In genomic region chr11:69545957-69546356, GRCm38 (mm10) we compare ENCODE assay signal across 8 mouse cellular contexts. TPM values are rescaled to one million over a fixed set of nuclear protein-coding genes. Genes with fewer than 3 reads are reported as not detected.
DNase-seq lines count a peak whose midpoint lies in the region; ATAC-seq and TF ChIP-seq lines count a peak whose summit lies in the region.

No protein-coding gene starts in this region.

- no peak for ATAC-seq in forebrain, embryonic 13.5 days
- no peak for ATAC-seq in liver, embryonic 13.5 days (ENCODE audit: low read depth)
- no peak for ATAC-seq in cerebellum, adult (ENCODE audit: insufficient number of reproducible peaks, low FRiP score, low TSS enrichment)

- no peaks in the 10 kb centered on the region for H3K9me3 ChIP-seq in E14TG2a.4 (ENCODE audit: low read length)
- H3K9me3 ChIP-seq in forebrain, embryonic 13.5 days (replicated peaks), result no peaks in the 10 kb centered on the region
- H3K9me3 ChIP-seq in liver, embryonic 13.5 days (replicated peaks), result no peaks in the 10 kb centered on the region

- peak overlapping the region; percentile 73 for H3K9ac ChIP-seq in forebrain, embryonic 13.5 days
- H3K9ac ChIP-seq in liver, embryonic 13.5 days, result peak overlapping the region; percentile 63; the same call in 1 of the 2 replicates

- WGBS in forebrain, embryonic 13.5 days, result 14% methylated on average over 7 of the region's 7 CpGs
- WGBS in liver, embryonic 13.5 days (ENCODE audit: insufficient replicate concordance), result 28% methylated on average over 7 of the region's 7 CpGs

- H3K4me1 ChIP-seq in E14TG2a.4 (replicated peaks; ENCODE audit: low read depth, low read length), result peaks cover 69% of the 10 kb centered on the region
- H3K4me1 ChIP-seq in forebrain, embryonic 13.5 days, result peaks cover 71% of the 10 kb centered on the region
- peaks cover 19% of the 10 kb centered on the region for H3K4me1 ChIP-seq in liver, embryonic 13.5 days (replicated peaks)

- no peaks in the 10 kb centered on the region for H3K36me3 ChIP-seq in E14TG2a.4 (ENCODE audit: insufficient read depth, low read length)
- H3K36me3 ChIP-seq in forebrain, embryonic 13.5 days (ENCODE audit: poor library complexity, severe bottlenecking), result no peaks in the 10 kb centered on the region
- H3K36me3 ChIP-seq in liver, embryonic 13.5 days, result no peaks in the 10 kb centered on the region

- intact Hi-C loops in gastrocnemius, adult 2 months (cut with DNase I), result loop anchor here (1.0 to 2.0 kb wide), 2 partner anchors 33 to 68 kb away; no protein-coding TSS in a partner anchor
- intact Hi-C loops in gastrocnemius, postnatal 14 days (cut with DNase I; ENCODE audit: low total_unique reads), result no loop called here
- intact Hi-C loops in left cerebral cortex, postnatal 10 days (cut with DNase I), result no loop called here

- no peak for DNase-seq in gastrocnemius, adult 2 months
- no peak for DNase-seq in gastrocnemius, postnatal 14 days
- DNase-seq in liver, embryonic 13.5 days, result no peak
- no peak for DNase-seq in adrenal gland, postnatal 4 days (ENCODE audit: low spot score in 2 of 2)
- DNase-seq in left cerebral cortex, postnatal 10 days (ENCODE audit: extremely low spot score in 1 of 2, low spot score in 2 of 2), result no peak

- no peak overlapping the region; the same call in 1 of the 2 replicates for H3K27ac ChIP-seq in gastrocnemius, adult 2 months
- peak overlapping the region; percentile 91 for H3K27ac ChIP-seq in forebrain, embryonic 13.5 days
- H3K27ac ChIP-seq in liver, embryonic 13.5 days, result no peak overlapping the region

- TF ChIP-seq CTCF in gastrocnemius, adult 2 months (IDR thresholded peaks at IDR 0.05), result no peak
- TF ChIP-seq CTCF in E14TG2a.4 (conservative IDR thresholded peaks at IDR 0.05; ENCODE audit: low read length), result no peak

- H3K4me2 ChIP-seq in forebrain, embryonic 13.5 days, result peak overlapping the region; percentile 87
- peak overlapping the region; percentile 86 for H3K4me2 ChIP-seq in liver, embryonic 13.5 days

- H3K4me3 ChIP-seq in gastrocnemius, adult 2 months, result peak overlapping the region; percentile 75
- peak overlapping the region; percentile 79 for H3K4me3 ChIP-seq in E14TG2a.4 (replicated peaks; ENCODE audit: low read length)
- peak overlapping the region; percentile 47 for H3K4me3 ChIP-seq in forebrain, embryonic 13.5 days
- peak overlapping the region; percentile 57 for H3K4me3 ChIP-seq in liver, embryonic 13.5 days (replicated peaks)

- peaks cover 3% of the 10 kb centered on the region; the same call in 1 of the 2 replicates for H3K27me3 ChIP-seq in E14TG2a.4 (ENCODE audit: insufficient read depth, low read length)
- H3K27me3 ChIP-seq in forebrain, embryonic 13.5 days, result no peaks in the 10 kb centered on the region
- peaks cover 56% of the 10 kb centered on the region for H3K27me3 ChIP-seq in liver, embryonic 13.5 days

RNA-seq across cellular contexts. Expression of gene Dnah2, which starts 3.0 kb away (rescaled TPM):
- under 1 TPM; 0.05 to 0.25 TPM for total RNA-seq in gastrocnemius, adult 2 months (2021)
- under 1 TPM; 0.06 to 0.07 TPM for total RNA-seq in gastrocnemius, postnatal 14 days (2021)
- 1.7 and 2.0 TPM in 2 replicates for polyA plus RNA-seq in forebrain, embryonic 13.5 days (2015; fragmentation: Nextera tagmentation; extraction: Ambion mirVana)
- 0.06 and 0.12 TPM in 2 replicates for polyA plus RNA-seq in liver, embryonic 13.5 days (2015; fragmentation: Nextera tagmentation; extraction: Ambion mirVana)
- 1 to 10 TPM; 1.1 to 1.7 TPM for total RNA-seq in adrenal gland, postnatal 4 days (2021)
- 1 to 10 TPM; 4.2 to 5.7 TPM for total RNA-seq in left cerebral cortex, postnatal 10 days (2021)

RNA-seq across cellular contexts. Expression of gene Efnb3, which starts 14.0 kb away (rescaled TPM):
- total RNA-seq in gastrocnemius, adult 2 months (2021), result under 1 TPM; 0.47 to 0.48 TPM
- 1 to 10 TPM in 1 of 2 experiments, under 1 TPM in 1; 0.71 to 1.3 TPM for total RNA-seq in gastrocnemius, postnatal 14 days (2021)
- 63.1 and 72.0 TPM in 2 replicates for polyA plus RNA-seq in forebrain, embryonic 13.5 days (2015; fragmentation: Nextera tagmentation; extraction: Ambion mirVana)
- 0.75 and 0.85 TPM in 2 replicates for polyA plus RNA-seq in liver, embryonic 13.5 days (2015; fragmentation: Nextera tagmentation; extraction: Ambion mirVana)
- 1 to 10 TPM; 9.4 to 9.6 TPM for total RNA-seq in adrenal gland, postnatal 4 days (2021)
- total RNA-seq in left cerebral cortex, postnatal 10 days (2021), result 100 to 1,000 TPM; 147 to 154 TPM

RNA-seq across cellular contexts. Expression of gene Wrap53, which starts 34.1 kb away (rescaled TPM):
- total RNA-seq in gastrocnemius, adult 2 months (2021), result 1 to 10 TPM; 3.2 to 3.4 TPM
- total RNA-seq in gastrocnemius, postnatal 14 days (2021), result 1 to 10 TPM; 3.5 to 4.0 TPM
- 32.0 and 35.1 TPM in 2 replicates for polyA plus RNA-seq in forebrain, embryonic 13.5 days (2015; fragmentation: Nextera tagmentation; extraction: Ambion mirVana)
- 23.1 and 23.7 TPM in 2 replicates for polyA plus RNA-seq in liver, embryonic 13.5 days (2015; fragmentation: Nextera tagmentation; extraction: Ambion mirVana)
- 10 to 100 TPM; 13.0 to 13.1 TPM for total RNA-seq in adrenal gland, postnatal 4 days (2021)
- 1 to 10 TPM; 6.3 to 7.6 TPM for total RNA-seq in left cerebral cortex, postnatal 10 days (2021)

RNA-seq across cellular contexts. Expression of gene Trp53, which starts 34.2 kb away (rescaled TPM):
- total RNA-seq in gastrocnemius, adult 2 months (2021), result 10 to 100 TPM; 12.9 to 16.5 TPM
- total RNA-seq in gastrocnemius, postnatal 14 days (2021), result 10 to 100 TPM; 15.2 to 22.7 TPM
- polyA plus RNA-seq in forebrain, embryonic 13.5 days (2015; fragmentation: Nextera tagmentation; extraction: Ambion mirVana), result 119 and 129 TPM in 2 replicates
- polyA plus RNA-seq in liver, embryonic 13.5 days (2015; fragmentation: Nextera tagmentation; extraction: Ambion mirVana), result 83.0 and 90.4 TPM in 2 replicates
- total RNA-seq in adrenal gland, postnatal 4 days (2021), result 100 to 1,000 TPM in 1 of 2 experiments, 10 to 100 TPM in 1; 92.4 to 101 TPM
- total RNA-seq in left cerebral cortex, postnatal 10 days (2021), result 10 to 100 TPM; 20.5 to 26.1 TPM

RNA-seq across cellular contexts. Expression of gene Atp1b2, which starts 59.8 kb away (rescaled TPM):
- total RNA-seq in gastrocnemius, adult 2 months (2021), result 100 to 1,000 TPM; 271 to 389 TPM
- total RNA-seq in gastrocnemius, postnatal 14 days (2021), result 100 to 1,000 TPM; 384 to 403 TPM
- 12.7 and 14.0 TPM in 2 replicates for polyA plus RNA-seq in forebrain, embryonic 13.5 days (2015; fragmentation: Nextera tagmentation; extraction: Ambion mirVana)
- polyA plus RNA-seq in liver, embryonic 13.5 days (2015; fragmentation: Nextera tagmentation; extraction: Ambion mirVana), result 21.7 and 30.8 TPM in 2 replicates
- 10 to 100 TPM; 74.6 to 83.4 TPM for total RNA-seq in adrenal gland, postnatal 4 days (2021)
- 100 to 1,000 TPM; 395 to 416 TPM for total RNA-seq in left cerebral cortex, postnatal 10 days (2021)

Comparison
In these comparisons a context has a peak if more than half of its experiments do, and no peak if none do; other contexts are left out.
1. RNA of gene Efnb3, which starts 14.0 kb away (total RNA-seq): 147 to 154 TPM in left cerebral cortex, postnatal 10 days; 9.4 to 9.6 TPM in adrenal gland, postnatal 4 days, 0.71 to 1.3 TPM in gastrocnemius, postnatal 14 days and 0.47 to 0.48 TPM in gastrocnemius, adult 2 months; every median in the first group is over 10 times any median in the second.
2. Peak in every context shown above with its lines, with median percentiles within 50 percentile points of each other: H3K4me3 ChIP-seq.